Mouse (Mus musculus) liver, embryonic 11.5 days (tissue): Measurements from ENCODE around the gene Mapkapk2. TPM values are rescaled to one million over a fixed set of nuclear protein-coding genes. Genes with fewer than 3 reads are reported as not detected.

Experiments
- ATAC-seq: fragments of 200-750 bp; cut with Nextera tagmentation; replicated peaks from 2 replicates; pipeline ENCODE4 v1.8.0; 2017; ENCODE audit warnings: moderate number of reproducible peaks, mild to moderate bottlenecking, moderate TSS enrichment, moderate library complexity; ENCODE audit not compliant: low FRiP score
- DNase-seq: peaks from one replicate; pipeline ENCODE4 v3.0.0-alpha.2; 2017; ENCODE audit warnings: low spot score
- H3K27ac ChIP-seq: fragments of 300-500 bp; sonication (generic); 2 replicates; pipeline ENCODE4 v1.5.1; 2014; ENCODE audit warnings: mild to moderate bottlenecking, low read depth, low read length, control low read depth
- H3K27me3 ChIP-seq: fragments of 300-500 bp; sonication (generic); replicated peaks from 2 replicates; pipeline ENCODE4 v1.6.1; 2014; ENCODE audit warnings: low read length, mixed read lengths; ENCODE audit not compliant: control insufficient read depth, insufficient read depth
- H3K36me3 ChIP-seq: fragments of 300-500 bp; sonication (generic); 2 replicates; pipeline ENCODE4 v1.6.1; 2014; ENCODE audit warnings: mild to moderate bottlenecking, low read length, moderate library complexity, mixed read lengths; ENCODE audit not compliant: control insufficient read depth, insufficient read depth
- H3K4me1 ChIP-seq: fragments of 300-500 bp; sonication (generic); replicated peaks from 2 replicates; pipeline ENCODE4 v1.6.1; 2014; ENCODE audit warnings: low read length, mixed read lengths; ENCODE audit not compliant: control insufficient read depth, insufficient read depth
- H3K4me2 ChIP-seq: fragments of 300-500 bp; sonication (generic); 2 replicates; pipeline ENCODE4 v1.6.1; 2014; ENCODE audit warnings: mild to moderate bottlenecking, control low read depth, moderate library complexity
- H3K4me3 ChIP-seq: fragments of 300-500 bp; sonication (generic); 2 replicates; pipeline ENCODE4 v1.5.1; 2014; ENCODE audit warnings: low read depth, low read length, control low read depth
- H3K9ac ChIP-seq: fragments of 300-500 bp; sonication (generic); 2 replicates; pipeline ENCODE4 v1.6.1; 2014; ENCODE audit warnings: low read depth, low read length, control low read depth
- H3K9me3 ChIP-seq: fragments of 300-500 bp; sonication (generic); 2 replicates; pipeline ENCODE4 v1.6.1; 2016; ENCODE audit warnings: low read length, inconsistent platforms, mixed read lengths; ENCODE audit not compliant: control insufficient read depth
- WGBS: fragments of 180-500 bp; shearing (Covaris S2); extraction: QIAGEN DNeasy Blood & Tissue Kit; methylation state at CpG from one replicate; pipeline ENCODE4 v1.1.7; 2014; 5-methylcytosine and 5-hydroxymethylcytosine counted together
- polyA plus RNA-seq: library from polyadenylated mRNA; unstranded; fragments of >200 nt; fragmentation: Nextera tagmentation; extraction: Ambion mirVana; gene quantifications from 2 replicates; pipeline ENCODE4 v1.2.1, GENCODE M21; 2014

The Mapkapk2 gene
- polyA plus RNA-seq, 1 experiment from 2014 or later: 30.1 TPM

- Histone ChIP-seq H3K9ac (no peak overlapping the region), H3K27ac (peak overlapping the region; percentile 2), H3K27me3 (no peaks in the 10 kb centered on the region), H3K4me2 (peak overlapping the region; percentile 22; the same call in 1 of the 2 replicates), H3K36me3 (no peaks in the 10 kb centered on the region), H3K9me3 (no peaks in the 10 kb centered on the region), H3K4me3 (no peak overlapping the region), H3K4me1 (peaks cover 71% of the 10 kb centered on the region)
- whole genome bisulfite sequencing: 37% methylated on average over 5 of the region's 5 CpGs
- no peak for ATAC-seq
- DNase-seq: no peak
Measured at GRCm38 (mm10) chr1:131083122-131083521, 14.5 kb downstream of the Mapkapk2 start.

GRCm38 (mm10) chr1:131080686-131081085 lies 16.9 kb downstream of the Mapkapk2 start:
- Histone ChIP-seq H3K36me3 (no peaks in the 10 kb centered on the region), H3K4me3 (no peak overlapping the region), H3K27ac (no peak overlapping the region), H3K4me2 (no peak overlapping the region), H3K9me3 (no peaks in the 10 kb centered on the region), H3K4me1 (peaks cover 62% of the 10 kb centered on the region), H3K9ac (no peak overlapping the region), H3K27me3 (no peaks in the 10 kb centered on the region)
- 86% methylated on average over 1 of the region's 1 CpGs for WGBS
- DNase-seq (no peak), ATAC-seq (no peak)

- no peak; the same call in 1 of the 2 replicates for ATAC-seq
- H3K27ac ChIP-seq: no peak overlapping the region
- no peak overlapping the region for H3K4me2 ChIP-seq
- H3K36me3 ChIP-seq: no peaks in the 10 kb centered on the region
- H3K9ac ChIP-seq: no peak overlapping the region
- H3K4me3 ChIP-seq: no peak overlapping the region
- H3K9me3 ChIP-seq: no peaks in the 10 kb centered on the region
- WGBS: 42% methylated on average over 4 of the region's 4 CpGs
- no peak for DNase-seq
- peaks cover 62% of the 10 kb centered on the region for H3K4me1 ChIP-seq
- no peaks in the 10 kb centered on the region for H3K27me3 ChIP-seq
Measured at GRCm38 (mm10) chr1:131079762-131080161, 17.9 kb downstream of the Mapkapk2 start.

GRCm38 (mm10) chr1:131078761-131079330 lies 18.8 kb downstream of the Mapkapk2 start:
- no peak for DNase-seq
- ATAC-seq: no peak
- H3K27me3 ChIP-seq: no peaks in the 10 kb centered on the region
- H3K4me2 ChIP-seq: no peak overlapping the region
- peaks cover 63% of the 10 kb centered on the region for H3K4me1 ChIP-seq
- H3K9me3 ChIP-seq: no peaks in the 10 kb centered on the region
- H3K9ac ChIP-seq: no peak overlapping the region
- no peak overlapping the region for H3K27ac ChIP-seq
- H3K36me3 ChIP-seq: no peaks in the 10 kb centered on the region
- H3K4me3 ChIP-seq: no peak overlapping the region
- WGBS: 80% methylated on average over 3 of the region's 3 CpGs

- ATAC-seq: 0 out of 2 replicates have a peak, but pooled peaks have one; percentile 22
Measured at GRCm38 (mm10) chr1:131075098-131075791, 22.4 kb downstream of the Mapkapk2 start.

DNA sequence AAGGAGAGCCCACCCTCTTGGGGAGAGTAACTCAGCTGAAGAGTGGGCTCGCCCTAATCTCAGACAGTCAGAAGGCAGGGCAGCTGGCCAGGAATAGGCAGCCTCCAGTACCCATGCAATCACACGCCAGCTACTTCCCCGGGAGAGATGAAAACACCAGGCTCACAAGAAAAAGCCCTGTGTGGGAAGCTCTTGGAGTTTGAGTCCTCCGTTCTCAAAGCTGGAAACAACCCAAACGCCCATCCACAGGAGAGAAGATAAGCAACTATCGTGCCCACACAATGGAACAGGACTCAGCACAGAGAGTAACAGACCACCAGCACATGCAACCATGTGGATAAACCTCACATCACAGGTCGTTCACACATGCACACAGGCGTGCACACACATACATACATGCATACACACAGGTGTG lies 23.1 kb downstream of the Mapkapk2 start:
- peaks cover 47% of the 10 kb centered on the region for H3K4me1 ChIP-seq
- no peak for DNase-seq
- H3K9me3 ChIP-seq: no peaks in the 10 kb centered on the region
- no peak overlapping the region for H3K27ac ChIP-seq
- H3K27me3 ChIP-seq: no peaks in the 10 kb centered on the region
- no peak overlapping the region for H3K9ac ChIP-seq
- WGBS: 41% methylated on average over 8 of the region's 8 CpGs
- ATAC-seq: 0 out of 2 replicates have a peak, but pooled peaks have one; percentile 25
- H3K4me3 ChIP-seq: no peak overlapping the region
- peak overlapping the region; percentile 9 for H3K4me2 ChIP-seq
- H3K36me3 ChIP-seq: no peaks in the 10 kb centered on the region

More at GRCm38 (mm10) chr1:131075098-131075791, 22.4 kb downstream of the Mapkapk2 start:
- Histone ChIP-seq H3K9ac (no peak overlapping the region), H3K4me2 (no peak overlapping the region; the same call in 1 of the 2 replicates), H3K9me3 (no peaks in the 10 kb centered on the region), H3K4me1 (peaks cover 53% of the 10 kb centered on the region), H3K27me3 (no peaks in the 10 kb centered on the region), H3K36me3 (no peaks in the 10 kb centered on the region), H3K27ac (peak overlapping the region; percentile 22), H3K4me3 (no peak overlapping the region)
- no peak for DNase-seq
- 74% methylated on average over 7 of the region's 7 CpGs for WGBS

DNA sequence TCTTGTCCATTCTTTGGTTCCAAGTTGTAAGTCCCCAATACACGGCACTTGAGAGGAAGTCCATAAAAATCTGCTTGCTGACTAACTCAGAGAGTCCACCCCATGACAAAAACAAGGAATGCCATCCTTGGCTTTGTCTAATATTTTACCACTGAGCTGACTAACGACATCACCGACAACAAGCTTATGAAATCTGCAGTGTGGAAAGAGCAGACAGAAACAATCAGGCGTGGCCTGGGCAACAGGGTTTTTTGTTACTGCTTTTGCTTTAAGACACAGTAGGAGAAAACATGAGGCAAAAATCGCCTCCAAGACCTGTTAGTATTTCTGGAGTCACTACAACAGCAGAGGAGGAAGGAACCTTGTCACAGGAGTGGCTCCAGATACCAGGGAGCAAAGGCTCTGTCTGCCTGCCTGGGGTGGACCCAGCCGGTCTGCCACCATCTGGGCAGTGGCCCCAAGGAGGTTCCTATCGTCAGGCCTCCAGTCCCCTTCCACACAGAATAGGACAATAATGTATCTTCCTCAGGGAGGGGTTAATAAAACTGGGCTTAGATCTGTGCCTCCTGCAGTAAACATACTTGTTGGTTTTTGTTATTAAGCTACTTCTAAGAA lies 25.1 kb downstream of the Mapkapk2 start:
- Histone ChIP-seq H3K9me3 (no peaks in the 10 kb centered on the region), H3K9ac (no peak overlapping the region), H3K27ac (no peak overlapping the region), H3K4me2 (no peak overlapping the region), H3K4me3 (no peak overlapping the region), H3K4me1 (peaks cover 60% of the 10 kb centered on the region), H3K27me3 (no peaks in the 10 kb centered on the region), H3K36me3 (no peaks in the 10 kb centered on the region)
- WGBS: 70% methylated on average over 7 of the region's 7 CpGs
- ATAC-seq (no peak), DNase-seq (no peak)

DNA sequence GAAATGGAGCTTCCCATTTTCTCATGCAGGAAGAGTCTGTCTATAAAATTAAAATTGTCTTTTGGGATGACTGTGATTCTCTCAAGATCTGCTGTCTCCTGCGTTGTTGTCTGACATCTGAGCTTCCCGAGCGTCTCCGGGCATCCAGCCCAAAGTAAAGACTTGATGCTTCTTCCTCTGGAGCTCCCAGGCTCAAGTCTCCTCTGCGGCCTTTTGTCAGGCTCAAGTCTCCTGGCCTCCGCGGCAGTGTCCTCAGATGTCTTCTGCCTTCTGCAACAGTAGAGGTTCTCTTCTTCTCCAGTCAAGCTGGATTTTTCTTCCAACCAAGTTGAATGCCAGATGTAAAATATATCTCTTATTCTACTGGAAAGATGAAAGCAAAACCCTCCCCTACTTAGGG lies 28.6 kb downstream of the Mapkapk2 start:
- Histone ChIP-seq H3K4me2 (no peak overlapping the region), H3K9me3 (no peaks in the 10 kb centered on the region), H3K27ac (no peak overlapping the region), H3K27me3 (no peaks in the 10 kb centered on the region), H3K9ac (no peak overlapping the region), H3K36me3 (no peaks in the 10 kb centered on the region), H3K4me3 (no peak overlapping the region), H3K4me1 (peaks cover 43% of the 10 kb centered on the region)
- ATAC-seq (no peak), DNase-seq (no peak)
- 85% methylated on average over 7 of the region's 7 CpGs for WGBS
